Mouse (Mus musculus) embryonic fibroblast, embryonic 13.5 days (primary cell): Measurements from ENCODE around the gene Tfpi2. TPM values are rescaled to one million over a fixed set of nuclear protein-coding genes. Genes with fewer than 3 reads are reported as not detected.

Experiments
- H3K27ac ChIP-seq: 2 replicates; pipeline ENCODE4 v1.5.1; 2012; ENCODE audit warnings: low read length, control low read depth, inconsistent platforms; ENCODE audit not compliant: insufficient read depth
- H3K4me1 ChIP-seq: 2 replicates; pipeline ENCODE4 v1.6.1; 2011; ENCODE audit warnings: low read length; ENCODE audit not compliant: control insufficient read depth, insufficient read depth
- H3K4me3 ChIP-seq: 2 replicates; pipeline ENCODE4 v1.5.1; 2011; ENCODE audit warnings: mild to moderate bottlenecking, control low read depth, low read length; ENCODE audit not compliant: insufficient read depth
- CTCF ChIP-seq: IDR thresholded peaks from 2 replicates; pipeline ENCODE4 v1.5.1; 2011; ENCODE audit warnings: mild to moderate bottlenecking, control low read depth, low read length, moderate library complexity, borderline replicate concordance; ENCODE audit not compliant: insufficient read depth
- POLR2A ChIP-seq: IDR thresholded peaks from 2 replicates; pipeline ENCODE4 v1.6.1; 2011; ENCODE audit warnings: low read depth, mild to moderate bottlenecking, control low read depth, low read length, moderate library complexity
- polyA plus RNA-seq: library from polyadenylated mRNA; stranded (reverse); fragments of >200 nt; gene quantifications from 2 replicates; pipeline ENCODE4 v1.2.4, GENCODE M21; 2011; ENCODE audit warnings: low read depth; ENCODE audit not compliant: missing spikeins, insufficient read length

Gene Tfpi2
- polyA plus RNA-seq, 1 experiment: 6.4 TPM

- TF ChIP-seq POLR2A (no peak), CTCF (no peak)
- no peak overlapping the region for H3K4me3 ChIP-seq
- H3K4me1 ChIP-seq: peaks cover 5% of the 10 kb centered on the region; the same call in 1 of the 2 replicates
- H3K27ac ChIP-seq: no peak overlapping the region
Observed at GRCm38 (mm10) chr6:3999296-3999695, 10.6 kb upstream of the Tfpi2 start.

- H3K27ac ChIP-seq: no peak overlapping the region
Observed at GRCm38 (mm10) chr6:3998089-3998488, 9.4 kb upstream of the Tfpi2 start.

GRCm38 (mm10) chr6:3993492-3993891 lies 4.8 kb upstream of the Tfpi2 start, which contains the start of gene Gngt1:
Gene Gngt1, plus strand, starts transcription at chr6:3993792.
- Histone ChIP-seq H3K27ac (no peak within 1 kb of the TSS), H3K4me1 (no peaks in the 10 kb centered on the region), H3K4me3 (no peak within 1 kb of the TSS)
- TF ChIP-seq POLR2A (no peak), CTCF (no peak)

More at GRCm38 (mm10) chr6:3998089-3998488, 9.4 kb upstream of the Tfpi2 start:
- TF ChIP-seq POLR2A: no peak
- TF ChIP-seq CTCF: no peak
- Histone ChIP-seq H3K4me3 (no peak overlapping the region), H3K4me1 (peaks cover 3% of the 10 kb centered on the region; the same call in 1 of the 2 replicates)

- no peak overlapping the region for H3K27ac ChIP-seq
- TF ChIP-seq POLR2A: no peak
- TF ChIP-seq CTCF: no peak
- H3K4me3 ChIP-seq: no peak overlapping the region
- H3K4me1 ChIP-seq: no peaks in the 10 kb centered on the region
Observed at GRCm38 (mm10) chr6:3982661-3983284, 5.9 kb downstream of the Tfpi2 start.

- TF ChIP-seq CTCF (no peak), POLR2A (no peak)
- Histone ChIP-seq H3K4me3 (no peak overlapping the region), H3K4me1 (no peaks in the 10 kb centered on the region; the same call in none of the 2 replicates), H3K27ac (no peak overlapping the region)
Observed at GRCm38 (mm10) chr6:3973679-3974078, 15.0 kb downstream of the Tfpi2 start.

GRCm38 (mm10) chr6:3967676-3968626 lies 20.8 kb downstream of the Tfpi2 start:
- H3K27ac ChIP-seq: no peak overlapping the region
- H3K4me3 ChIP-seq: no peak overlapping the region
- TF ChIP-seq POLR2A: no peak
- H3K4me1 ChIP-seq: peaks cover 3% of the 10 kb centered on the region; the same call in 1 of the 2 replicates

GRCm38 (mm10) chr6:3954969-3955368 lies 33.8 kb downstream of the Tfpi2 start:
- Histone ChIP-seq H3K4me1 (no peaks in the 10 kb centered on the region), H3K27ac (no peak overlapping the region), H3K4me3 (no peak overlapping the region)
- TF ChIP-seq CTCF: no peak
- TF ChIP-seq POLR2A: no peak

- Histone ChIP-seq H3K4me1 (no peaks in the 10 kb centered on the region), H3K4me3 (no peak overlapping the region)
- TF ChIP-seq CTCF (no peak), POLR2A (no peak)
Observed at GRCm38 (mm10) chr6:3936140-3936714, 52.5 kb downstream of the Tfpi2 start.

GRCm38 (mm10) chr6:3935606-3936005 lies 53.1 kb downstream of the Tfpi2 start:
- Histone ChIP-seq H3K27ac (no peak overlapping the region), H3K4me3 (no peak overlapping the region), H3K4me1 (no peaks in the 10 kb centered on the region)
- TF ChIP-seq POLR2A: no peak
- no peak for TF ChIP-seq CTCF

More at GRCm38 (mm10) chr6:3936140-3936714, 52.5 kb downstream of the Tfpi2 start:
- H3K27ac ChIP-seq: no peak overlapping the region
